In the genomic region with DNA sequence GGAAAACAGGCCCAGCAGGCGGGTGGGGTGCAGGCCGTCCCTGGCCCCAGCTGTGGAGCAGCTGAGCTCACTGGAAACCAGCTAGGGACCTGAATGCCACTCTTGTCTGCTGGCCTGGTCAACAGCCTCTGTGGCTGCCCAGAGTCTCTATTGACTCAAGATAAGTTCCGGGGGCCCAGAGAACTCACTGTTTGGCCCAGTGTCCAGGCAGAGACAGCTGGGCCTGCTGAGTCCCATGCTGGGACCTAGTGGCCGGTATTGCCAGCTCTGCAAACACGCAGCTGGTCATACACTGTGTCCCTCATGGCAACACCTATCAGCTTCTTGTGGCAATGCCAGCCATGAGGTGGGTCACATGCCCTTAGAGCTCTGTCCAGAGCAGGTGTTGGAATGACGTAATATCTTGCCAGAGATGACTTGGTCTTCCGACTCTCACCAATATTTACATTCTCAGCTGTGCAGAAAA, we compare ENCODE assay signal across 13 mouse cellular contexts. TPM values are rescaled to one million over a fixed set of nuclear protein-coding genes. Genes with fewer than 3 reads are reported as not detected.
A peak's percentile ranks its signal among the peaks of the same experiment; 100 is the strongest.
DNase-seq lines count a peak whose midpoint lies in the region; ATAC-seq and TF ChIP-seq lines count a peak whose summit lies in the region.
"Had no signal": no experiment of that assay in that cellular context is flagged by ENCODE, and none has a peak within 500 bp of the region (broad histone marks: within the 10 kb centered on the region; RNA-seq: fewer than 3 reads in every experiment).

No protein-coding gene starts in this region.

- H3K9me3 ChIP-seq in intestine, embryonic 14.5 days (ENCODE audit: control insufficient read depth, low read length) = no peaks in the 10 kb centered on the region
- H3K9me3 ChIP-seq in neural tube, embryonic 15.5 days (replicated peaks) = no peaks in the 10 kb centered on the region
- H3K9me3 ChIP-seq: forebrain, embryonic 12.5 days; midbrain, embryonic 12.5 days had no signal

- no peak for TF ChIP-seq CTCF in thymus, adult 2 months (IDR thresholded peaks at IDR 0.05; ENCODE audit: borderline replicate concordance, control insufficient read depth, extremely low read depth, insufficient read depth, low read length, poor library complexity)

- ATAC-seq in intestine, embryonic 14.5 days (replicated peaks; ENCODE audit: low FRiP score, low TSS enrichment, low read depth) = 0 out of 2 replicates have a peak, but pooled peaks have one; percentile 10
- ATAC-seq in neural tube, embryonic 15.5 days (ENCODE audit: low FRiP score) = no peak

- no peak overlapping the region for H3K4me2 ChIP-seq in intestine, embryonic 14.5 days (ENCODE audit: low read length)
- H3K4me2 ChIP-seq in neural tube, embryonic 15.5 days = no peak overlapping the region
- H3K4me2 ChIP-seq: forebrain, embryonic 12.5 days; midbrain, embryonic 12.5 days had no signal

- H3K4me3 ChIP-seq in intestine, embryonic 14.5 days (ENCODE audit: low read depth, low read length) = no peak overlapping the region
- no peak overlapping the region for H3K4me3 ChIP-seq in thymus, adult 2 months (ENCODE audit: control insufficient read depth, insufficient read depth, low read length)
- H3K4me3 ChIP-seq in neural tube, embryonic 15.5 days (replicated peaks) = no peak overlapping the region
- H3K4me3 ChIP-seq: forebrain, embryonic 12.5 days; midbrain, embryonic 12.5 days had no signal

- peaks cover 3% of the 10 kb centered on the region; the same call in 1 of the 2 replicates for H3K4me1 ChIP-seq in intestine, embryonic 14.5 days (replicated peaks; ENCODE audit: control insufficient read depth, insufficient read depth, low read length)
- 0 out of 2 replicates have a peak, but pooled peaks cover 4% of the 10 kb centered on the region for H3K4me1 ChIP-seq in thymus, adult 2 months (replicated peaks; ENCODE audit: control insufficient read depth, insufficient read depth, low read length)
- H3K4me1 ChIP-seq in neural tube, embryonic 15.5 days = 0 out of 2 replicates have a peak, but pooled peaks cover 4% of the 10 kb centered on the region
- H3K4me1 ChIP-seq: forebrain, embryonic 12.5 days; midbrain, embryonic 12.5 days had no signal

- H3K36me3 ChIP-seq in intestine, embryonic 14.5 days (ENCODE audit: control insufficient read depth, insufficient read depth, low read length) = no peaks in the 10 kb centered on the region
- no peaks in the 10 kb centered on the region for H3K36me3 ChIP-seq in thymus, adult 2 months (ENCODE audit: control insufficient read depth, insufficient read depth, low read length)
- no peaks in the 10 kb centered on the region for H3K36me3 ChIP-seq in neural tube, embryonic 15.5 days
- H3K36me3 ChIP-seq: forebrain, embryonic 12.5 days; midbrain, embryonic 12.5 days had no signal

- no peak for TF ChIP-seq POLR2A in thymus, adult 2 months (IDR thresholded peaks at IDR 0.05; ENCODE audit: control insufficient read depth, extremely low read depth, insufficient read depth, low read length, poor library complexity)

- intact Hi-C loops in heart, postnatal 10 days (cut with DNase I) = no loop called here
- intact Hi-C loops in left cerebral cortex, postnatal 14 days (cut with DNase I) = no loop called here

- peak; percentile 36 to 39 for DNase-seq in heart, postnatal 10 days
- no peak for DNase-seq in heart, adult 11 months
- peak; percentile 55 for DNase-seq in cerebellum, adult 11-12 months
- DNase-seq in intestine, embryonic 14.5 days (ENCODE audit: low spot score) = no peak
- DNase-seq in left cerebral cortex, postnatal 14 days (ENCODE audit: low spot score in 2 of 2) = peak; percentile 13 to 22
- no peak for DNase-seq in thymus, adult 2 months
- no peak for DNase-seq in kidney, postnatal 10 days
- DNase-seq: kidney, adult 8-10 months had no signal

- H3K27me3 ChIP-seq in intestine, embryonic 14.5 days (replicated peaks; ENCODE audit: control insufficient read depth, insufficient read depth, low read length) = no peaks in the 10 kb centered on the region
- H3K27me3 ChIP-seq in thymus, adult 2 months (ENCODE audit: control insufficient read depth, insufficient read depth, low read length) = no peaks in the 10 kb centered on the region
- H3K27me3 ChIP-seq in neural tube, embryonic 15.5 days (replicated peaks) = no peaks in the 10 kb centered on the region
- H3K27me3 ChIP-seq: forebrain, embryonic 12.5 days; midbrain, embryonic 12.5 days had no signal

- no peak overlapping the region for H3K9ac ChIP-seq in intestine, embryonic 14.5 days (ENCODE audit: low read length)
- no peak overlapping the region for H3K9ac ChIP-seq in neural tube, embryonic 15.5 days (replicated peaks)
- H3K9ac ChIP-seq: forebrain, embryonic 12.5 days; midbrain, embryonic 12.5 days had no signal

- WGBS in intestine, embryonic 14.5 days = 67% methylated on average over 7 of the region's 7 CpGs
- WGBS in thymus, adult 2 months = 95% methylated on average over 7 of the region's 7 CpGs
- WGBS in neural tube, embryonic 15.5 days = 73% methylated on average over 7 of the region's 7 CpGs

- 0 out of 2 replicates have a peak overlapping the region, but pooled peaks have one; percentile 51 for H3K27ac ChIP-seq in intestine, embryonic 14.5 days (ENCODE audit: low read depth)
- H3K27ac ChIP-seq in thymus, adult 2 months (ENCODE audit: control insufficient read depth, insufficient read depth, low read length) = no peak overlapping the region
- no peak overlapping the region for H3K27ac ChIP-seq in neural tube, embryonic 15.5 days (replicated peaks)
- H3K27ac ChIP-seq: forebrain, embryonic 12.5 days; midbrain, embryonic 12.5 days had no signal

RNA-seq across cellular contexts. Expression of a gene that starts 43.8 kb away (rescaled TPM):
- not detected for total RNA-seq in heart, postnatal 10 days (2021)
- polyA plus RNA-seq in intestine, embryonic 14.5 days (2014; fragmentation: Nextera tagmentation; extraction: Ambion mirVana) = not detected in 2 replicates
- total RNA-seq in left cerebral cortex, postnatal 14 days (2021) = not detected
- 0.23 and 0.42 TPM in 2 replicates for polyA plus RNA-seq in thymus, adult 2 months (2012; rRNA removed)
- polyA plus RNA-seq in neural tube, embryonic 15.5 days (2015; fragmentation: Nextera tagmentation; extraction: Ambion mirVana) = not detected in 2 replicates
- total RNA-seq: common myeloid progenitor, adult 5-6 weeks had no signal
- polyA plus RNA-seq: forebrain, embryonic 12.5 days; limb, embryonic 14.5 days; midbrain, embryonic 12.5 days had no signal

Comparison
In these comparisons a context has a peak if more than half of its experiments do, and no peak if none do; other contexts are left out.
1. DNase-seq: peak in heart, postnatal 10 days (2 of 2), cerebellum, adult 11-12 months (single experiment) and left cerebral cortex, postnatal 14 days (2 of 2); none in heart, adult 11 months (single experiment), intestine, embryonic 14.5 days (single experiment), thymus, adult 2 months (single experiment) and kidney, postnatal 10 days (single experiment).